Mouse (Mus musculus) hindlimb bud, embryonic 11.5 days (tissue): ENCODE measurements around the gene Hcfc2.

Experiments
- DNase-seq: peaks from one replicate; pipeline ENCODE4 v3.0.0-alpha.2; 2012; ENCODE audit warnings: low read depth, low spot score; ENCODE audit errors: extremely low spot score

The Hcfc2 gene

GRCm38 (mm10) chr10:82695956-82696355 lies at the start of gene Hcfc2:
TSS of gene Hcfc2 (plus strand) at chr10:82696160.
- DNase-seq = no peak

- no peak for DNase-seq
These were observed 48.7 kb upstream of the Hcfc2 start for GRCm38 (mm10) chr10:82647205-82647811.

- DNase-seq = no peak
These were observed 44.7 kb upstream of the Hcfc2 start for GRCm38 (mm10) chr10:82651221-82651620.

GRCm38 (mm10) chr10:82652625-82653024 lies 43.3 kb upstream of the Hcfc2 start:
- DNase-seq = no peak

GRCm38 (mm10) chr10:82654581-82654980 lies 41.4 kb upstream of the Hcfc2 start:
- no peak for DNase-seq

- DNase-seq = no peak
These were observed 34.1 kb upstream of the Hcfc2 start for GRCm38 (mm10) chr10:82661820-82662219.

GRCm38 (mm10) chr10:82662267-82662990 lies 33.5 kb upstream of the Hcfc2 start:
- no peak for DNase-seq

GRCm38 (mm10) chr10:82663289-82663688 lies 32.7 kb upstream of the Hcfc2 start:
- no peak for DNase-seq

- no peak for DNase-seq
These were observed 30.0 kb upstream of the Hcfc2 start for GRCm38 (mm10) chr10:82665951-82666350.

- DNase-seq = peak; percentile 67
These were observed 29.3 kb upstream of the Hcfc2 start for GRCm38 (mm10) chr10:82666436-82667234.

- no peak for DNase-seq
These were observed 25.8 kb upstream of the Hcfc2 start for GRCm38 (mm10) chr10:82670205-82670604.

- no peak for DNase-seq
These were observed 19.0 kb upstream of the Hcfc2 start for GRCm38 (mm10) chr10:82676949-82677348.

- DNase-seq = no peak
These were observed 15.2 kb upstream of the Hcfc2 start for GRCm38 (mm10) chr10:82680769-82681168.

- no peak for DNase-seq
These were observed 14.3 kb upstream of the Hcfc2 start for GRCm38 (mm10) chr10:82681639-82682038.

- no peak for DNase-seq
These were observed 10.5 kb upstream of the Hcfc2 start for GRCm38 (mm10) chr10:82685440-82685839.

GRCm38 (mm10) chr10:82689681-82690211 lies 6.2 kb upstream of the Hcfc2 start:
- DNase-seq = no peak

- peak; percentile 62 for DNase-seq
These were observed 5.5 kb upstream of the Hcfc2 start, which contains the start of gene Glt8d2 for GRCm38 (mm10) chr10:82690494-82690893. TSS of gene Glt8d2 (minus strand) at chr10:82690650.

GRCm38 (mm10) chr10:82696453-82697079 lies 606 bp downstream of the Hcfc2 start:
- DNase-seq = no peak

GRCm38 (mm10) chr10:82697305-82697898 lies 1.4 kb downstream of the Hcfc2 start:
- no peak for DNase-seq

- no peak for DNase-seq
These were observed 2.8 kb downstream of the Hcfc2 start for GRCm38 (mm10) chr10:82698712-82699261.
